Mouse (Mus musculus) thymus, adult 2 months (tissue): ENCODE results near the gene Gipc1. TPM values are rescaled to one million over a fixed set of nuclear protein-coding genes. Genes with fewer than 3 reads are reported as not detected.

Experiments used
- DNase-seq: peaks from one replicate; pipeline ENCODE4 v3.0.0; 2021
- H3K27ac ChIP-seq: fragments of 200-500 bp; 2 replicates; pipeline ENCODE4 v1.5.1; 2012; ENCODE audit warnings: low read length, control low read depth; ENCODE audit not compliant: control insufficient read depth, insufficient read depth
- H3K27me3 ChIP-seq: fragments of 200-500 bp; 2 replicates; pipeline ENCODE4 v1.6.1; 2012; ENCODE audit warnings: mild to moderate bottlenecking, low read length, moderate library complexity, mixed read lengths; ENCODE audit not compliant: control insufficient read depth, insufficient read depth
- H3K36me3 ChIP-seq: fragments of 200-500 bp; 2 replicates; pipeline ENCODE4 v1.6.1; 2012; ENCODE audit warnings: mild to moderate bottlenecking, low read length, moderate library complexity; ENCODE audit not compliant: control insufficient read depth, insufficient read depth
- H3K4me1 ChIP-seq: fragments of 200-500 bp; replicated peaks from 2 replicates; pipeline ENCODE4 v1.6.1; 2012; ENCODE audit warnings: low read length; ENCODE audit not compliant: control insufficient read depth, insufficient read depth
- H3K4me3 ChIP-seq: fragments of 200-500 bp; 2 replicates; pipeline ENCODE4 v1.5.1; 2012; ENCODE audit warnings: mild to moderate bottlenecking, low read length, control low read depth, moderate library complexity; ENCODE audit not compliant: control insufficient read depth, insufficient read depth
- CTCF ChIP-seq: fragments of 200-500 bp; IDR thresholded peaks from 2 replicates; pipeline ENCODE4 v1.5.1; 2012; ENCODE audit warnings: mild to moderate bottlenecking, control low read depth, low read length, moderate library complexity, borderline replicate concordance; ENCODE audit not compliant: control insufficient read depth, poor library complexity, insufficient read depth; ENCODE audit errors: extremely low read depth
- POLR2A ChIP-seq: fragments of 200-500 bp; IDR thresholded peaks from 2 replicates; pipeline ENCODE4 v1.6.1; 2012; ENCODE audit warnings: mild to moderate bottlenecking, low read length, control low read depth, moderate library complexity; ENCODE audit not compliant: control insufficient read depth, poor library complexity, insufficient read depth; ENCODE audit errors: extremely low read depth
- WGBS: fragments of 180-500 bp; shearing (Covaris S2); methylation state at CpG from one replicate; pipeline ENCODE4 v1.1.7; 2018; 5-methylcytosine and 5-hydroxymethylcytosine counted together
- polyA plus RNA-seq: library from polyadenylated mRNA; depleted of rRNA; stranded (reverse); fragments of >200 nt; gene quantifications from 2 replicates; pipeline ENCODE4 v1.2.3, GENCODE M21; 2012

Gipc1 gene
- polyA plus RNA-seq, 1 experiment, result 50.2 TPM

DNA sequence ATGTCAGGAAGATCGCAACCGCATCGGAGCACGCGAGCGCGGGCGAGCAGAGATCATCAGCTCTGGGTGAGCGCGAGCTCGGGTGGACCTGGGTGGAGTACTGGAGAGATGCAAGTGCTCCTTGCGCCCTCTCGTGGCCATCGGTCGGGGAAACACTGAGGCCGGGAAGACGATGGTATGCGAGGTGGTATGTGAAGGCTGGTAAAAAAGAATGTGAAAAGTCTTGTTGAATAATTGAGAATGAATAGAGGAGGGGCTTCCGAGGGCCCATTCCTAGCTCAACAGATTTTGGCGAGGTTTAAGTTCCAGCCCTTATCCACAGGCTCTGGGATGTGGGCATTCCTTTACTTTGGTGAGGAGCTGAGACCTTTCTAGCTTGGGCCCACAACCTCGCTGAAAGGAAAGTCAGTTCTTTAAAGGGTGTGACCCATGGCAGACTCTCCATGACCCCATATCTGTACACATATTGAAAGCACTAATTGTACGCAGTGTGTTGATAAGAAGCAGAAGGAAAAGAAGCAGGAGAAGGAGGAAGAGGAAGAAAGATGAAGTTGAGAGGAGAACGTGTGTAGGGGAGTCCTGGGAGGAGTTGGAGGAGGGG lies 30.0 kb upstream of the Gipc1 start:
- Histone ChIP-seq H3K36me3 (no peaks in the 10 kb centered on the region), H3K4me1 (peaks cover 14% of the 10 kb centered on the region), H3K27me3 (no peaks in the 10 kb centered on the region), H3K4me3 (peak overlapping the region; percentile 18), H3K27ac (no peak overlapping the region)
- 12% methylated on average over 23 of the region's 23 CpGs for WGBS
- peak; percentile 89 for DNase-seq
- TF ChIP-seq CTCF, result peak; percentile 95
- no peak for TF ChIP-seq POLR2A

DNA sequence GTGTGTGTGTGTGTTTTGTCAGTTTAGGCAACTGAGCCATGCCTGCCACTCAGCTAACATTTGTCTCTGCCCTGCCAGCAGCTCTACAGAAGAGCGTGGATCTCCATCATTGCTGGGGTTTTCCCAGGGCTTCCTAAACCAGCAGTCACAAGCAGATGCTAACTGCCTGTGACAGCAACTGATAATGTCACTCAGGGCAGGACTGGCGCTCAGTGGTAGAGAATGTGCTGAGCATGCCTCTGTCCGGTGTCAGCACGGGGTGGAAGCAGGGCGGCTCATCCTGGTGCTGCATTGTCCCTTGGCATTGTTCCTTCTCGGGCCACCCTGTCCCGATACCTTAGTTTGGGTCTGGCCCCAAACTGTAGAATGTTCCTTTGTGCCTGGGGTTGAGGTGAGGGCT lies 28.9 kb upstream of the Gipc1 start:
- H3K4me3 ChIP-seq, result no peak overlapping the region
- no peak for DNase-seq
- H3K4me1 ChIP-seq, result peaks cover 14% of the 10 kb centered on the region
- H3K27me3 ChIP-seq, result no peaks in the 10 kb centered on the region
- no peaks in the 10 kb centered on the region for H3K36me3 ChIP-seq
- 97% methylated on average over 7 of the region's 7 CpGs for WGBS
- no peak for TF ChIP-seq CTCF
- no peak for TF ChIP-seq POLR2A
- H3K27ac ChIP-seq, result no peak overlapping the region

DNA sequence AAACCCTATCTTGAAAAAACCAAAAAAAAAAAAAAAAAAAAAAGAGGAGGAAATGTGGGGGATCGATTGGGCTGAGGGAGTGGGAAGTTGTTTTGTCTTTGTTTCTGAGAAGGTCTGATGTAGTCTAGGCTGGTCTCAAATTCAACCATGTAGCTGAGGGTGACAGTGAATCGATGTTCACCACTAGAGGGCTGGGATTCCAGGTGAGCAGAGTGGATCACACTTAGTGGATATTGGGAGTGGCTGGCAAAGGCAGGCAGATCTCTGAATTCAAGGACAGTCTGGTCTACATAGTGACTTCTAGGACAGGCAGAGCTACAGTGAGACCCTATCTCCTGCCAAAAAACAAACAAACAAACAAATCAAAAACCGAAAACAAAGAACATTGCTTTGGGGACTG lies 27.7 kb upstream of the Gipc1 start:
- Histone ChIP-seq H3K4me3 (no peak overlapping the region), H3K27me3 (no peaks in the 10 kb centered on the region), H3K4me1 (peaks cover 9% of the 10 kb centered on the region), H3K27ac (no peak overlapping the region), H3K36me3 (no peaks in the 10 kb centered on the region)
- 36% methylated on average over 3 of the region's 3 CpGs for whole genome bisulfite sequencing
- TF ChIP-seq CTCF (no peak), POLR2A (no peak)
- DNase-seq, result no peak

DNA sequence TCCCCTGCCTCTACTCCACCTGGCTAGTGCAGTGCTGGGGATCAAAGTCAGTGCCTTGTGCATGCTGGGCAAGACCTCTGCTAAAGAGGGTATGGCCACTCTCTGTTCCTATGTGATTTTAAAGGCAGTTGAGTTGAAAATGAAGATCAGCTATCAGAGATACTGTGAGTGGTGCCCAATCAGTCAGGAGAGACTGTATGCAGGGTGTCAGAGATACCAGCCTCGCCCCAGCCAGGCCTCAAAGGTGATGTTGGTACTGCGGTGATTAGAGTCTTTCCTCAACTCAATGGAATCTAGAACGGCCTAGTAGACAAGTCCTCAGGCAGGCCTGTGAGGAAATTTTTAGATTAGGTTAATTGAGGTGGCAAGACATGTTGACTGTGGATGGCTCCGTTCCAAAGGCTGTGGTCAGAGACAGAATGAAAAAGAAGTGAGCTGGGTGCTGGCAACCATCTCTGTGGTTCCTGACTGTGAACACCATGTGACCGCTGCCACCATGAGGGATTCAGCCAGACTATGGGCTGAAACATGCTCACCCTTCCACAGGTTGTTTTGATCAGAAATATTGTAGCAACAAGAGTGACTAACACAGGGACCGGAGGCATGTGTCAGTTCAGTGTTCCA lies 26.7 kb upstream of the Gipc1 start:
- no peak for DNase-seq
- no peak overlapping the region for H3K27ac ChIP-seq
- WGBS, result 75% methylated on average over 6 of the region's 6 CpGs
- H3K36me3 ChIP-seq, result no peaks in the 10 kb centered on the region
- TF ChIP-seq POLR2A (no peak), CTCF (no peak)
- H3K27me3 ChIP-seq, result no peaks in the 10 kb centered on the region
- H3K4me1 ChIP-seq, result peaks cover 3% of the 10 kb centered on the region
- no peak overlapping the region for H3K4me3 ChIP-seq

DNA sequence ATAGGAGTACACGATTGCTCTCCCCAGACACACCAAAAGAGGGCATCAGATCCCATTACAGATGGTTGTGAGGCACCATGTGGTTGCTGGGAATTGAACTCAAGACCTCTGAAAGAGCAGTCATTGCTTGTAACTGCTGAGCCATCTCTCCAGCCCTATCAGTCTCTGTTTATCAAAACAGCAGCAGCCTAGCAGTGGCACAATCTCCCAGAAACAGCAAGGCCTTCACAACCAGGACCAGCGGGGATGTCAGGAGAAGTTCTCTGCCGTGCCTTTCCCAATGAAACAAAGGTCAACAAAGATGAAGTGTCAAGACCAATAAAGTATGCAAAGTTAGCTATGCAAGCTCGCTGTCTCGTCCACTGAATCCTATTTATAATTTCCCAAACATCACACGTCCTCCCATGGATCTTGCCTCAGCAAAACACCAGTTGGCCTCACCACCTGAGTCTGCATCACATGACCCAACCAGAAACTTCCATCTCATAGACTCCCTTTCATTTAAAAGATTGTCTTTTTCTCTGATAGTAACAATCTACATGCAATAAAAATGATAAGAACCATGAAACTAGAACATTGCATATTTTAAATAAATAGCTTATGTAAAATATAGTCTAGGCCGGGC lies 20.3 kb upstream of the Gipc1 start:
- no peaks in the 10 kb centered on the region for H3K27me3 ChIP-seq
- no peak overlapping the region for H3K27ac ChIP-seq
- DNase-seq, result no peak
- H3K36me3 ChIP-seq, result no peaks in the 10 kb centered on the region
- no peak overlapping the region for H3K4me3 ChIP-seq
- no peaks in the 10 kb centered on the region for H3K4me1 ChIP-seq
- WGBS, result 95% methylated on average over 7 of the region's 7 CpGs
- TF ChIP-seq CTCF (no peak), POLR2A (no peak)

DNA sequence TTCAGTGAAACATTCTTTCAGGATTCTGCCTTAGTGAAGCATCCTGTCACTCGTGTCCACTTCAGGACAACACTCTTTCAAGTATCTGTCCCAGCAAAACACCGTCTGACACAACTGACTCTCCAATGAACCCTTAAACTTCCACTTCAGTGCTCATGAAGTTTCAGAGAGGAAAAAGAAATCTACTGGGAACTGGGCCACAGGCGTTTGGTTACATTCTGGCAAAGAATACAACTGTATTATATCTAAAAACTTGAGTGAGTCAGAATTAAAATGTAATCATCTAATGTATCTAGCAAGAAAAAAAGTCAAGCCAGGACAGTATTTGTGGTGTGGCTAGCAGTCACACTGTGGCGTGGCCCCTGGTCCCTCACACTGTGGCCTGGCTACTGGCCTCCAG lies 13.6 kb upstream of the Gipc1 start:
- Histone ChIP-seq H3K27me3 (no peaks in the 10 kb centered on the region), H3K27ac (no peak overlapping the region), H3K4me1 (no peaks in the 10 kb centered on the region), H3K36me3 (no peaks in the 10 kb centered on the region), H3K4me3 (no peak overlapping the region)
- no peak for DNase-seq
- TF ChIP-seq CTCF, result no peak
- TF ChIP-seq POLR2A, result no peak
- 88% methylated on average over 4 of the region's 4 CpGs for WGBS

DNA sequence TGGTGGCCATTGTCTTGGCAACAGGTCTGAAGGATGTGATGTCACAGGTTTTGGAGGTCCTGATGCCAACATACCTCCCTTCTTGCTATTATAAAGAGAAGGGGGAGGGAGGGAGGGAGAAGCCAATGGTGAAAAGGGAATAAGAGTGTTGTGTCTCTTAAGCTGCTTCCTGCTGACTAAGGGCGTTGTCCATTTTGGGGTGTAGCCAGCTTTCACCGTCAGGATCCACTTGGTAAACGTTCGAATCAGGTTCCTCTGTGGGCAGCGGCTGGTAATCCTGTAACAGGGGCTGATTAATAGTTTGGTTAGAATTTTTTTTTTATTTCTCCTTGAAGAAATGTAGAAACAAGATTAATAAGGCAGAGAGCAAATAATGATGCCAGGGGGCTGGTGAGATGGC lies 12.8 kb upstream of the Gipc1 start:
- H3K36me3 ChIP-seq, result no peaks in the 10 kb centered on the region
- WGBS, result 55% methylated on average over 5 of the region's 5 CpGs
- H3K27me3 ChIP-seq, result no peaks in the 10 kb centered on the region
- no peak overlapping the region for H3K4me3 ChIP-seq
- DNase-seq, result no peak
- no peak overlapping the region for H3K27ac ChIP-seq
- no peaks in the 10 kb centered on the region for H3K4me1 ChIP-seq
- TF ChIP-seq CTCF, result no peak
- no peak for TF ChIP-seq POLR2A
